Mouse (Mus musculus) embryonic stem cell, embryonic (primary cell): ENCODE data around the gene Kif19a.

Experiments
- CTCF ChIA-PET, 4 experiments: fragments of 300-600 bp in 2 of 4; fragments of 350-600 bp in 2 of 4; sonication (Branson Sonifier 250); formaldehyde crosslinking; loops; one replicate each; lab custom pipeline; 2022; ENCODE audit warnings: inconsistent platforms in 2 of 4; lab: Charles Lee
- POLR2A ChIA-PET, 4 experiments: fragments of 300-600 bp in 2 of 4; fragments of 350-600 bp in 2 of 4; sonication (Branson Sonifier 250); formaldehyde crosslinking; loops; one replicate each; lab custom pipeline; 2022; ENCODE audit warnings: antibody characterized with exemption in 4 of 4, inconsistent platforms in 1 of 4; lab: Charles Lee

The Kif19a gene

GRCm38 (mm10) chr11:114812731-114813240 is 47.6 kb downstream of the Kif19a start:
- POLR2A ChIA-PET = interaction anchor here in 2 of 4 experiments (0.6 to 1.5 kb wide), 4 partner anchors 10 to 175 kb away, joined by 3 to 7 read pairs (median 4); no protein-coding TSS in a partner anchor
- CTCF ChIA-PET = interaction anchor here (0.6 to 5.8 kb wide), 20 partner anchors 9 to 351 kb away, joined by 3 to 63 read pairs (median 4); no protein-coding TSS in a partner anchor

- ChIA-PET POLR2A (interaction anchor here in 3 of 4 experiments (0.6 to 2.3 kb wide), 5 partner anchors 14 to 193 kb away, joined by 3 to 14 read pairs (median 4); no protein-coding TSS in a partner anchor), CTCF (interaction anchor here in 3 of 4 experiments (0.5 to 1.8 kb wide), 9 partner anchors 61 to 1562 kb away, joined by 3 to 5 read pairs (median 4); no protein-coding TSS in a partner anchor)
Observed at GRCm38 (mm10) chr11:114814873-114815592, 49.8 kb downstream of the Kif19a start.

GRCm38 (mm10) chr11:114816934-114817333 is 51.7 kb downstream of the Kif19a start:
- CTCF ChIA-PET = interaction anchor here in 3 of 4 experiments (0.5 to 1.1 kb wide), 3 partner anchors 9 to 337 kb away, joined by 3 to 11 read pairs (median 4); no protein-coding TSS in a partner anchor

GRCm38 (mm10) chr11:114818185-114818584 is 53.0 kb downstream of the Kif19a start:
- CTCF ChIA-PET = interaction anchor here in 2 of 4 experiments (0.8 to 1.2 kb wide), 2 partner anchors 18 to 73 kb away, joined by 4 to 5 read pairs; no protein-coding TSS in a partner anchor
- POLR2A ChIA-PET = interaction anchor here in 3 of 4 experiments (0.5 to 4.7 kb wide), 9 partner anchors 11 to 1397 kb away, joined by 3 to 56 read pairs (median 4); no protein-coding TSS in a partner anchor

More at GRCm38 (mm10) chr11:114816934-114817333, 51.7 kb downstream of the Kif19a start:
- POLR2A ChIA-PET = interaction anchor here in 1 of 4 experiments (4.7 kb wide), 1 partner anchor 29 kb away, joined by 35 read pairs; no protein-coding TSS in a partner anchor

- POLR2A ChIA-PET = interaction anchor here in 3 of 4 experiments (0.5 to 4.7 kb wide), 26 partner anchors 10 to 410 kb away, joined by 3 to 56 read pairs (median 4); partner anchors contain the start of genes Gprc5c (in 1 of the 3) and Kif19a (in 1 of the 3)
- CTCF ChIA-PET = interaction anchor here (0.6 to 1.4 kb wide), 9 partner anchors 9 to 355 kb away, joined by 3 to 7 read pairs (median 4); no protein-coding TSS in a partner anchor
Observed at GRCm38 (mm10) chr11:114819110-114819509, 53.9 kb downstream of the Kif19a start.

- ChIA-PET POLR2A (interaction anchor here in 3 of 4 experiments (0.8 to 4.7 kb wide), 26 partner anchors 8 to 409 kb away, joined by 3 to 56 read pairs (median 4); partner anchors contain the start of gene Gprc5c (in 1 of the 3)), CTCF (interaction anchor here in 3 of 4 experiments (0.7 to 1.3 kb wide), 5 partner anchors 9 to 92 kb away, joined by 3 to 4 read pairs (median 3); no protein-coding TSS in a partner anchor)
Observed at GRCm38 (mm10) chr11:114820444-114820843, 55.3 kb downstream of the Kif19a start.

- CTCF ChIA-PET = interaction anchor here in 2 of 4 experiments (0.6 to 1.3 kb wide), 2 partner anchors 26 to 479 kb away, joined by 3 read pairs; no protein-coding TSS in a partner anchor
Observed at GRCm38 (mm10) chr11:114821325-114821724, 56.1 kb downstream of the Kif19a start.

GRCm38 (mm10) chr11:114822727-114823126 is 57.5 kb downstream of the Kif19a start:
- ChIA-PET CTCF (interaction anchor here in 1 of 4 experiments (0.6 kb wide), 1 partner anchor 307 kb away, joined by 4 read pairs; no protein-coding TSS in a partner anchor), POLR2A (interaction anchor here in 2 of 4 experiments (0.9 to 2.2 kb wide), 7 partner anchors 10 to 138 kb away, joined by 3 to 7 read pairs (median 5); no protein-coding TSS in a partner anchor)

More at GRCm38 (mm10) chr11:114821325-114821724, 56.1 kb downstream of the Kif19a start:
- POLR2A ChIA-PET = interaction anchor here in 3 of 4 experiments (0.7 to 4.7 kb wide), 6 partner anchors 8 to 137 kb away, joined by 3 to 56 read pairs (median 10); no protein-coding TSS in a partner anchor

- ChIA-PET CTCF (no interaction called here), POLR2A (interaction anchor here in 2 of 4 experiments (0.6 to 2.2 kb wide), 8 partner anchors 11 to 162 kb away, joined by 3 to 7 read pairs (median 6); no protein-coding TSS in a partner anchor)
Observed at GRCm38 (mm10) chr11:114823199-114823725, 58.1 kb downstream of the Kif19a start.

GRCm38 (mm10) chr11:114826686-114827085 is 61.5 kb downstream of the Kif19a start:
- CTCF ChIA-PET = interaction anchor here in 1 of 4 experiments (0.6 kb wide), 1 partner anchor 104 kb away, joined by 5 read pairs; no protein-coding TSS in a partner anchor
- POLR2A ChIA-PET = interaction anchor here in 2 of 4 experiments (0.6 to 5.7 kb wide), 4 partner anchors 7 to 73 kb away, joined by 3 to 56 read pairs (median 4); no protein-coding TSS in a partner anchor

GRCm38 (mm10) chr11:114829499-114830432 is 64.6 kb downstream of the Kif19a start:
- CTCF ChIA-PET = interaction anchor here in 3 of 4 experiments (0.6 to 1.6 kb wide), 12 partner anchors 9 to 85 kb away, joined by 3 to 7 read pairs (median 3); no protein-coding TSS in a partner anchor

GRCm38 (mm10) chr11:114830433-114830773 is 65.2 kb downstream of the Kif19a start:
- ChIA-PET POLR2A (interaction anchor here in 3 of 4 experiments (0.5 to 5.7 kb wide), 39 partner anchors 8 to 674 kb away, joined by 3 to 56 read pairs (median 4); partner anchors contain the start of genes Dnaic2 (in 1 of the 3), Gprc5c (in 1 of the 3), Rpl38 (in 1 of the 3) and Slc9a3r1 (in 1 of the 3)), CTCF (interaction anchor here in 3 of 4 experiments (0.8 to 1.6 kb wide), 9 partner anchors 10 to 85 kb away, joined by 3 to 7 read pairs (median 3); no protein-coding TSS in a partner anchor)

More at GRCm38 (mm10) chr11:114829499-114830432, 64.6 kb downstream of the Kif19a start:
- POLR2A ChIA-PET = interaction anchor here in 3 of 4 experiments (0.5 to 5.7 kb wide), 51 partner anchors 8 to 675 kb away, joined by 3 to 56 read pairs (median 4); partner anchors contain the start of genes Dnaic2 (in 1 of the 3), Gprc5c (in 1 of the 3), Rpl38 (in 1 of the 3) and Slc9a3r1 (in 1 of the 3)

GRCm38 (mm10) chr11:114833166-114833565 is 68.0 kb downstream of the Kif19a start:
- ChIA-PET CTCF (interaction anchor here in 1 of 4 experiments (1.7 kb wide), 1 partner anchor 12 kb away, joined by 4 read pairs; no protein-coding TSS in a partner anchor), POLR2A (interaction anchor here in 3 of 4 experiments (0.9 to 1.6 kb wide), 4 partner anchors 11 to 14 kb away, joined by 3 to 4 read pairs (median 4); no protein-coding TSS in a partner anchor)
